Mouse (Mus musculus) cerebellum, adult 18-20 months (tissue): ENCODE data around the gene Dad1.

ENCODE experiments used
- DNase-seq, 2 experiments: peaks; one replicate each; pipeline ENCODE4 v3.0.0; 2021

The Dad1 gene

GRCm38 (mm10) chr14:54224064-54224417 is 29.9 kb downstream of the Dad1 start:
- no peak for DNase-seq

GRCm38 (mm10) chr14:54223315-54224063 is 30.4 kb downstream of the Dad1 start:
- no peak for DNase-seq

- no peak for DNase-seq
Observed at GRCm38 (mm10) chr14:54222289-54222727, 31.6 kb downstream of the Dad1 start.

- DNase-seq: no peak
Observed at GRCm38 (mm10) chr14:54221641-54222040, 32.3 kb downstream of the Dad1 start.

GRCm38 (mm10) chr14:54220726-54221494 is 33.0 kb downstream of the Dad1 start:
- DNase-seq: no peak

- DNase-seq: no peak
Observed at GRCm38 (mm10) chr14:54219849-54220248, 34.1 kb downstream of the Dad1 start.

GRCm38 (mm10) chr14:54219256-54219655 is 34.6 kb downstream of the Dad1 start:
- no peak for DNase-seq

GRCm38 (mm10) chr14:54218721-54219120 is 35.2 kb downstream of the Dad1 start:
- no peak for DNase-seq

- no peak for DNase-seq
Observed at GRCm38 (mm10) chr14:54218233-54218632, 35.7 kb downstream of the Dad1 start.

GRCm38 (mm10) chr14:54216126-54216525 is 37.8 kb downstream of the Dad1 start:
- no peak for DNase-seq

- no peak for DNase-seq
Observed at GRCm38 (mm10) chr14:54214901-54215300, 39.0 kb downstream of the Dad1 start.

GRCm38 (mm10) chr14:54214477-54214876 is 39.4 kb downstream of the Dad1 start:
- DNase-seq: no peak

- no peak for DNase-seq
Observed at GRCm38 (mm10) chr14:54213734-54214133, 40.2 kb downstream of the Dad1 start.

GRCm38 (mm10) chr14:54211755-54212154 is 42.1 kb downstream of the Dad1 start:
- DNase-seq: no peak

- DNase-seq: no peak
Observed at GRCm38 (mm10) chr14:54211199-54211598, 42.7 kb downstream of the Dad1 start.

GRCm38 (mm10) chr14:54210401-54210800 is 43.5 kb downstream of the Dad1 start:
- no peak for DNase-seq

GRCm38 (mm10) chr14:54209932-54210331 is 44.0 kb downstream of the Dad1 start:
- no peak for DNase-seq

- DNase-seq: no peak
Observed at GRCm38 (mm10) chr14:54208741-54209140, 45.2 kb downstream of the Dad1 start.

GRCm38 (mm10) chr14:54207924-54208323 is 46.0 kb downstream of the Dad1 start:
- DNase-seq: no peak

GRCm38 (mm10) chr14:54206750-54207550 is 47.0 kb downstream of the Dad1 start:
- no peak for DNase-seq

- no peak for DNase-seq
Observed at GRCm38 (mm10) chr14:54206309-54206708, 47.6 kb downstream of the Dad1 start.

GRCm38 (mm10) chr14:54205904-54206303 is 48.0 kb downstream of the Dad1 start:
- DNase-seq: no peak

GRCm38 (mm10) chr14:54204786-54205185 is 49.1 kb downstream of the Dad1 start:
- DNase-seq: no peak
